Mouse (Mus musculus): Measurements from ENCODE around the gene Elp6. TPM values are rescaled to one million over a fixed set of nuclear protein-coding genes. Genes with fewer than 3 reads are reported as not detected.

Elp6 gene
- polyA plus RNA-seq, 1 experiment from 2014 or later: 6.0 TPM

DNA sequence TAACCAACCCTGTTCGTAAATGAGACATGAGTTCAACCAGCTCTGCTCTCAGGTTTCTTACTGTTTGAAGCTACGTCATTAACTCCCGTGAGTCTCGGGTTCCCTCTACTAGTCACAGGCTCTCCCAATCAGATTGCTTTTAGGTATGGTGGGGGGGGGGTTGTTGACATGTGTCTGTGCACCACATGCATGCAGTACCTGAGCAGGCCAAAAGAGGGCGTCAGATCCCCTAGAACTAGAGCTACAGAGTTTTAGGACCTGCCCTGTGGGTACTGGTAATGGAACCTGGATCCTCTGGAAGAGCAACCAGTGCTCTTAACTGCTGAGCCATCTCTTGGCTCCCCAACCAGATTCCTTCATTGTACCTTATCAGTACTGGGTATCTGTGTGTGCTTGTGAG is 29.1 kb upstream of the Elp6 start:
- no peak overlapping the region for H3K27ac ChIP-seq (ENCODE audit: low read length)
- no peaks in the 10 kb centered on the region for H3K36me3 ChIP-seq (ENCODE audit: control insufficient read depth, insufficient read depth)
- H3K9ac ChIP-seq (ENCODE audit: low read depth, low read length): no peak overlapping the region
- H3K4me3 ChIP-seq (ENCODE audit: low read depth, low read length): no peak overlapping the region
- WGBS (ENCODE audit: insufficient replicate concordance): 59% methylated on average over 5 of the region's 5 CpGs
- no peaks in the 10 kb centered on the region for H3K9me3 ChIP-seq (replicated peaks; ENCODE audit: control insufficient read depth, low read length)
- ATAC-seq (ENCODE audit: low read depth): no peak
- no peak overlapping the region for H3K4me2 ChIP-seq (ENCODE audit: low read depth, low read length)
- no peaks in the 10 kb centered on the region for H3K4me1 ChIP-seq (ENCODE audit: control insufficient read depth, low read depth, low read length)
- H3K27me3 ChIP-seq (ENCODE audit: control insufficient read depth, insufficient read depth, low read depth, low read length): no peaks in the 10 kb centered on the region

DNA sequence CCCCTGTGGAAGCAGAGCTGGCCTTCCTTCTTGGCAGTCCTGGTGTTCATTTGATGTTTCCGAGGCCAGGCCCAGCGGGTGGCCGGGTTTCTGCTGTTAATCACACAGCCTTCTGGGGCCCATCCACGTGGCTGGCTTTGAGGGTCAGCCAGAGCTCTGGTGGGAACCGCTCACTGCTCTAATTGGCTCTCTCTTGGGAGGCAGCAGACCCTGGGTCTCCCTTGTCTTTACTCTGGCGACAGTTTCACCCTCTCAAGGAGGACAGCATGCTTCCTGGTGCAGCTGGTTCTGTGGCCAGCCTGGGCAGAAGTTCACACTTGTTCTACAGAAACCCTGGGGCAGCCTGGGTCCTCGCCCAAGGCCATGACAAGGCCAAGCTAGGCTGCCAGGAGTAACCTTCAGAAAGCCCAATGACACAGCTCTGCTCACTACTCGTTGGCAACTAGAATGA is 27.5 kb upstream of the Elp6 start:
- Histone ChIP-seq H3K4me1 (ENCODE audit: control insufficient read depth, low read depth, low read length) (no peaks in the 10 kb centered on the region), H3K4me2 (ENCODE audit: low read depth, low read length) (no peak overlapping the region), H3K4me3 (ENCODE audit: low read depth, low read length) (no peak overlapping the region), H3K27me3 (ENCODE audit: control insufficient read depth, insufficient read depth, low read depth, low read length) (no peaks in the 10 kb centered on the region), H3K9me3 (replicated peaks; ENCODE audit: control insufficient read depth, low read length) (no peaks in the 10 kb centered on the region), H3K27ac (ENCODE audit: low read length) (no peak overlapping the region), H3K9ac (ENCODE audit: low read depth, low read length) (no peak overlapping the region), H3K36me3 (ENCODE audit: control insufficient read depth, insufficient read depth) (no peaks in the 10 kb centered on the region)
- ATAC-seq (ENCODE audit: low read depth): no peak
- 48% methylated on average over 8 of the region's 8 CpGs for WGBS (ENCODE audit: insufficient replicate concordance)

DNA sequence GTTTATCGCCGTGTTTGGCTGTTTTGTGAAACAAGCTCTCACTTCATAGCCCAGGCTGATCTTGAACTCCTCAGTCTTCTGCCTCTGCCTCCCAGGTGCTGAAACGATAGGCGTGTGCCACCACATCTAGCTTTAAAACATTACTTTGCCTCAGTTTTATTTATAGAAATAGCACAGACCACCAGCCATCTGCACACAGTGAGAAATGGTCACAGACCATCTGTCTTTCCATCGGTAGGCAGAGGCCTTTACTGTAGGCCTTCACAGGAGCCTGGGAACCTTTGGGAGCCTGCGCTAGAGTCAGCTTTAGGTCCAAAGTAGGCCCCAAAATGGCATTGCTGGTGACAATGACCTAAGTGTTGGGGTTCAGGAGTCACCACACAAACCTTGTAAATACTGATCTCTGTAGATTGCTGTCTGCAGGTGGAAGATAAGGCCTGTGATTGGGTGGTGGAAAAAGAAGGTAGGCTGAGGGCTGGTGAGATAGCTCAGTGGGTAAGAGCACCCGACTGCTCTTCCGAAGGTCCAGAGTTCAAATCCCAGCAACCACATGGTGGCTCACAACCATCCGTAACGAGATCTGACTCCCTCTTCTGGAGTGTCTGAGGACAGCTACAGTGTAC is 20.8 kb upstream of the Elp6 start:
- WGBS (ENCODE audit: insufficient replicate concordance): 83% methylated on average over 8 of the region's 10 CpGs

DNA sequence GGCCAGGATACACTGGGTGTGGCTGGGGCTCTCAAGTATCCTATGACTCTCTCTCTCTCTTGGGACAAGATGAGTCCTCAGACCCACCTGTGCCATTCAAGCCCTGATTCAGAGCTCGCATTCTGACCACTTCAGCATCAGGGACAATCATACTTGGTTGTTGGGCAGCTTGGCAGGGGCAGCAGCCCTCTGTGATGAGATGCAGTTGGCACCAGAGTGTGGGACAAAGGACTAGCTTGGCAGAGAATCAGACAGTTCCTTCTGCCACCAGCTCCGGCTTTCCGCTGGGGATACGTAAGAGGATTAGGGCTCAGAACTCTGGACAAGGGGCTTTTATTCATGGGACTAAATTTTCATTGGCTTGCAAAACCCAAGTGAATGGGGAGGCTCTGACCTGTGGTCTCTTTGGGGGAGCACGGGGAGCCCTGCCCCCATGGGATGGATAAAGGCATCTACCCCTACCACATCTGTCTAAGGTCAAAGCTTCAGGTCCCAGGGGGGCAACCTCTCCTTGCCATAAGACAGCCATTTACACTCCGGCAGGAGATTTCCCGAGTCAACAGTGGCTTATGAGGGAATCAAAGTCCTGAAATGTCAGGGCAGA is 17.6 kb upstream of the Elp6 start:
- ATAC-seq (ENCODE audit: low read depth): no peak
- H3K9ac ChIP-seq (ENCODE audit: low read depth, low read length): no peak overlapping the region
- H3K27ac ChIP-seq (ENCODE audit: low read length): no peak overlapping the region
- no peaks in the 10 kb centered on the region for H3K36me3 ChIP-seq (ENCODE audit: control insufficient read depth, insufficient read depth)
- no peaks in the 10 kb centered on the region for H3K4me1 ChIP-seq (ENCODE audit: control insufficient read depth, low read depth, low read length)
- H3K27me3 ChIP-seq (ENCODE audit: control insufficient read depth, insufficient read depth, low read depth, low read length): no peaks in the 10 kb centered on the region
- no peak overlapping the region for H3K4me3 ChIP-seq (ENCODE audit: low read depth, low read length)
- no peaks in the 10 kb centered on the region for H3K9me3 ChIP-seq (replicated peaks; ENCODE audit: control insufficient read depth, low read length)
- 68% methylated on average over 7 of the region's 7 CpGs for WGBS (ENCODE audit: insufficient replicate concordance)
- H3K4me2 ChIP-seq (ENCODE audit: low read depth, low read length): no peak overlapping the region

More for the DNA sequence above, 20.8 kb upstream of the Elp6 start:
- no peak for ATAC-seq (ENCODE audit: low read depth)
- Histone ChIP-seq H3K4me1 (ENCODE audit: control insufficient read depth, low read depth, low read length) (no peaks in the 10 kb centered on the region), H3K4me2 (ENCODE audit: low read depth, low read length) (no peak overlapping the region), H3K27ac (ENCODE audit: low read length) (no peak overlapping the region), H3K36me3 (ENCODE audit: control insufficient read depth, insufficient read depth) (no peaks in the 10 kb centered on the region), H3K4me3 (ENCODE audit: low read depth, low read length) (no peak overlapping the region), H3K9me3 (replicated peaks; ENCODE audit: control insufficient read depth, low read length) (no peaks in the 10 kb centered on the region), H3K9ac (ENCODE audit: low read depth, low read length) (no peak overlapping the region), H3K27me3 (ENCODE audit: control insufficient read depth, insufficient read depth, low read depth, low read length) (no peaks in the 10 kb centered on the region)

DNA sequence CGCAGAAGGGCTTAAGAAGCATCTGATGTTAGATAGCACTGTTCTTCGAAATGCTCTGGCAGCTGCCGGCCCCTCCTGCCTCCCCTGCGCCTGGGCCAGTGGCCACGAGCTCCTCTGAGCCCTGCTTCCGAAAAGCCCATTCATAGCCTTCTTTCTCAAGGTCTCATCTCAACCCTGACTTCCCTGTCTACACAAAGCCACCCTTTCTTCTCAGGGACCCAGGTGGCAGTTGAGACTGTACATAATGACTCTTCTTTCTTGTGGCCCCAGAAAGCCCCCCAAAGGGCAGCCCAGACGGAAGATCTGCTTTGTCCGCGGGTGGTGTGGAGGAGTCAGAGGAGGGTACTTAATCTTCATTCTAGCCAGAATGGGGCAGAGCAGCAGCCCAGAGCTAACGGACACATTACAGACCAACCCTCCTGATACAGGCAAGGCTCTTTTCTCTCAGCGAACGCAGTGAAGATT is 11.7 kb upstream of the Elp6 start:
- WGBS (ENCODE audit: insufficient replicate concordance): 69% methylated on average over 12 of the region's 12 CpGs
- Histone ChIP-seq H3K36me3 (ENCODE audit: control insufficient read depth, insufficient read depth) (no peaks in the 10 kb centered on the region), H3K27ac (ENCODE audit: low read length) (no peak overlapping the region), H3K4me2 (ENCODE audit: low read depth, low read length) (no peak overlapping the region), H3K9me3 (replicated peaks; ENCODE audit: control insufficient read depth, low read length) (no peaks in the 10 kb centered on the region), H3K4me1 (ENCODE audit: control insufficient read depth, low read depth, low read length) (no peaks in the 10 kb centered on the region), H3K9ac (ENCODE audit: low read depth, low read length) (no peak overlapping the region), H3K4me3 (ENCODE audit: low read depth, low read length) (no peak overlapping the region), H3K27me3 (ENCODE audit: control insufficient read depth, insufficient read depth, low read depth, low read length) (no peaks in the 10 kb centered on the region)
- no peak for ATAC-seq (ENCODE audit: low read depth)

DNA sequence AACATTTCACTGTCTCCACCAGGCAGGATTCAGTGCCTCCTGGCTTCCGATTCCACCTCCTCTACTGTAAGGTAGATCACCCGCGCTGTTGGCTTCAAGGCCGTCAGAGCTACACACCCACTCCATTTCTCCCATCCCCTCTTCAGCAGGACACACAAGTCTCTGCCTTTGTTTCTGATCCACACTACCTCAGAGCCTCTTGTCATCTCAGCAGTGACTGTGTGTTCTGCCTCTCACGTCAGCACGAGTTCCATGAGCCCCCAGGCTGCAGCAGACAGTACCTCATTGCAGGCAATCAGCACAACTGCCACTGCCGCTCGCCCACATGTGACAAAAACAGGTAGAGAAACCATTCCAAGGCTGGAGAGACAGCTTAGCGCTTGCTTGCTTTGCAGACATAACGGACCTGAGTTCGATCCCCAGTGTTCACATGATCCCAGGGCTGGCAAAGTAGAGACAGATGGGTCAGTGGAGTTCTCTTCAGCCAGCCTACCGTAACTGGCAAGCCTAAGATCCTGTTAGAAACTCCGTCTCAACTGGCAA is 11.0 kb upstream of the Elp6 start:
- H3K4me3 ChIP-seq (ENCODE audit: low read depth, low read length): no peak overlapping the region
- H3K9me3 ChIP-seq (replicated peaks; ENCODE audit: control insufficient read depth, low read length): no peaks in the 10 kb centered on the region
- H3K27me3 ChIP-seq (ENCODE audit: control insufficient read depth, insufficient read depth, low read depth, low read length): no peaks in the 10 kb centered on the region
- no peaks in the 10 kb centered on the region for H3K4me1 ChIP-seq (ENCODE audit: control insufficient read depth, low read depth, low read length)
- no peaks in the 10 kb centered on the region for H3K36me3 ChIP-seq (ENCODE audit: control insufficient read depth, insufficient read depth)
- H3K27ac ChIP-seq (ENCODE audit: low read length): no peak overlapping the region
- WGBS (ENCODE audit: insufficient replicate concordance): 79% methylated on average over 13 of the region's 13 CpGs
- H3K4me2 ChIP-seq (ENCODE audit: low read depth, low read length): no peak overlapping the region
- no peak overlapping the region for H3K9ac ChIP-seq (ENCODE audit: low read depth, low read length)
- no peak for ATAC-seq (ENCODE audit: low read depth)

DNA sequence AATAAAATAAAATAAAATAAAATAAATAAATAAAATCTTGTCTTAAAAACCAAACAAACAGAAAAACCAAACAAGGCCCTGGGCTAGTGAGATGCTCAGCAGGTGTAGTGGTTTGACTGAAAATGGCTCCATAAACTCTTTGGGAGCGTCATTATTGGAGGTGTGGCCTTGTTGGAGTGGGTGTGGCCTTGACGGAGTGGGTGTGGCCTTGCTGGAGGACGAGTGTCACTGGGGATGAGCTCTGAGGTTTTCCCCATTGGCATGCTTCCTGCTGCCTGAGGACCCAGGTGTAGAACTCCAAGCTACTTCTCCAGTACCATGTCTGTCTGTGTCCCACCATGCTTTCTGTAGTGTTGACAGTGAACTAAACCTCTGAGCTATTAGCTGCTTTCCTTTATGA is 10.2 kb upstream of the Elp6 start:
- Histone ChIP-seq H3K4me2 (ENCODE audit: low read depth, low read length) (no peak overlapping the region), H3K9me3 (replicated peaks; ENCODE audit: control insufficient read depth, low read length) (no peaks in the 10 kb centered on the region), H3K36me3 (ENCODE audit: control insufficient read depth, insufficient read depth) (no peaks in the 10 kb centered on the region), H3K27ac (ENCODE audit: low read length) (no peak overlapping the region), H3K27me3 (ENCODE audit: control insufficient read depth, insufficient read depth, low read depth, low read length) (no peaks in the 10 kb centered on the region), H3K9ac (ENCODE audit: low read depth, low read length) (no peak overlapping the region), H3K4me3 (ENCODE audit: low read depth, low read length) (no peak overlapping the region), H3K4me1 (ENCODE audit: control insufficient read depth, low read depth, low read length) (no peaks in the 10 kb centered on the region)
- 22% methylated on average over 3 of the region's 3 CpGs for WGBS (ENCODE audit: insufficient replicate concordance)
- ATAC-seq (ENCODE audit: low read depth): no peak

DNA sequence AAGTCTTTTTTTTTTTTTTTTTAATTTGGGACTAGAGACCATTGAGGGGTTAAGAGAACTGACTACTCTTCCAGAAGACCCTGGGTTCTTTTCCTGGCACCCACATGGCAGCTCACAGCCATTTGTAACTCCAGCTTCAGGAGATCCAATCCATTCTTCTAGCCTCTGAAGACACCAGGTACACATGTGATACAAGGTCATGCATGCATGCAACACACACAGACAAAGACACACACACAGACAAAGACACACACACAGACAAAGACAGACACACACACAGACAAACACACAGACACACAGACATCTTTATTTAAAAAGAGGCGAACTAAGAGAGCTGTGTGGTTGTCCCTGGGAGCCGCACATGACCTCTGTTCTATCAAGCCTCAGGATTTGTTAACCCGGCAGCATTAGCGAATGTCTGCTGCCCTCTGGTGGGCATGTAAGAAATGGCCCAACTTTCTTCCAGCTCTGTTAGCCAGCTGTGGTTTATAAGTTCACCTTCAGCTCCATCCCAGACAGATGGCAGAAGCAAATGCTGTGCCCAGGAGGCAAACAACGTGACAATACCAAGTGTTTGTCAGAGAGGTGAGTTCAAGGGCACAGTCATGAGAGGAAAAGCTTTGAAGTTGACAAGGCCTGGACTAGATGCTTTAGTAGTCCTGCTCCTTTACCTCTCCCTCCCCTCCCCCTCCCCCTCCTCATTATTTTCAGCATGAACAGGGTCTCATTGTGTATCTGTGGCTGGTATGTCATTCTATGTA is 7.9 kb upstream of the Elp6 start:
- H3K27me3 ChIP-seq (ENCODE audit: control insufficient read depth, insufficient read depth, low read depth, low read length): no peaks in the 10 kb centered on the region
- H3K9me3 ChIP-seq (replicated peaks; ENCODE audit: control insufficient read depth, low read length): peaks cover 5% of the 10 kb centered on the region; the same call in 1 of the 2 replicates
- no peak overlapping the region for H3K4me2 ChIP-seq (ENCODE audit: low read depth, low read length)
- no peak overlapping the region for H3K27ac ChIP-seq (ENCODE audit: low read length)
- H3K4me1 ChIP-seq (ENCODE audit: control insufficient read depth, low read depth, low read length): no peaks in the 10 kb centered on the region
- no peaks in the 10 kb centered on the region for H3K36me3 ChIP-seq (ENCODE audit: control insufficient read depth, insufficient read depth)
- no peak overlapping the region for H3K4me3 ChIP-seq (ENCODE audit: low read depth, low read length)
- 4% methylated on average over 5 of the region's 5 CpGs for WGBS (ENCODE audit: insufficient replicate concordance)
- H3K9ac ChIP-seq (ENCODE audit: low read depth, low read length): no peak overlapping the region
- no peak for ATAC-seq (ENCODE audit: low read depth)

DNA sequence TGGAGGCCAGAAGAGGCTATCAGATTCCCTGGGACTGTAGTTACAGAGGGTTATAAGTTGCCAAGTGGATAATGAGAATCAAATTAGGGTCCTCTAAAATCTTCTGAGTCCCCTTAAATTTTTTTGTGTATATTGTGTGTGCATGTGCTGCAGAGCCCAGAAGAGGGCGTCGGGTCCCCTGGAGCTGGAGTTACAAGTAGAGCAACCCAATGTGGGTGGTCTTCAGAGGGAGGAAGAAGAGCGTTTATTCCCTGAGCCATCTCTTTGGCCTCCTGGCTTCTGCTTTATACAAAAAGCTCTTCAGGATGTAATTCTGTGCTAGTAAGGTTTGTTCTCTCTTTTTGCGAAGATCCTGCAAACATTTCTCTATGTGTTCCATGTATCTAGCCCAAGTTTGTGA is 457 bp upstream of the Elp6 start:
- Histone ChIP-seq H3K4me2 (ENCODE audit: low read depth, low read length) (peak overlapping the region; percentile 94), H3K9ac (ENCODE audit: low read depth, low read length) (peak overlapping the region; percentile 69), H3K27me3 (ENCODE audit: control insufficient read depth, insufficient read depth, low read depth, low read length) (no peaks in the 10 kb centered on the region), H3K27ac (ENCODE audit: low read length) (peak overlapping the region; percentile 76), H3K4me3 (ENCODE audit: low read depth, low read length) (peak overlapping the region; percentile 82), H3K4me1 (ENCODE audit: control insufficient read depth, low read depth, low read length) (peaks cover 6% of the 10 kb centered on the region), H3K9me3 (replicated peaks; ENCODE audit: control insufficient read depth, low read length) (peaks cover 5% of the 10 kb centered on the region; the same call in 1 of the 2 replicates), H3K36me3 (ENCODE audit: control insufficient read depth, insufficient read depth) (no peaks in the 10 kb centered on the region)
- 7% methylated on average over 4 of the region's 4 CpGs for WGBS (ENCODE audit: insufficient replicate concordance)
- ATAC-seq (ENCODE audit: low read depth): no peak

Measured in liver, embryonic 16.5 days (tissue).